Mouse (Mus musculus) thymus, postnatal 36 days (tissue): ENCODE measurements around the gene Ciita.

ENCODE experiments used
- DNase-seq, 2 experiments: peaks; one replicate each; pipeline ENCODE4 v3.0.0; 2022; ENCODE audit warnings: mixed read lengths in 2 of 2

Gene Ciita

DNA sequence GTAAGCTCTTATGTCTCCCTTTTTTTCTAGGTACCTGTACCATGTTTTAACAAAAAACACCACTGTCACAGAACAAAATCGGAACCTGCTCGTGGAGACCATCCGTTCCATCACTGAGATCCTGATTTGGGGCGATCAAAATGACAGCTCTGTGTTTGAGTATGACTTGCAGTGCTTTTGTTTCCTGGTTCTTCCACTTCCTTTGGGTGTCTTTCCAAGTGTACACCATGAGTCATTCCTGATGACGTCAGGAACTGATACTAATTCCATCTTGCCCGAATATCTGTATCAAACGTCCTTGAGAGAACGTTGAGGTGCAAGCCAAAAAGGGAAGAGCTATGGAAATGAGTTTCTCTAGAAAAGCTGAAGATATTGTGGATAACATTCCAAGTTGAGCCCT lies 80.1 kb downstream of the Ciita start:
- no peak for DNase-seq

GRCm38 (mm10) chr16:10565278-10565885 lies 85.5 kb downstream of the Ciita start:
- peak; percentile 72 to 74 for DNase-seq

DNA sequence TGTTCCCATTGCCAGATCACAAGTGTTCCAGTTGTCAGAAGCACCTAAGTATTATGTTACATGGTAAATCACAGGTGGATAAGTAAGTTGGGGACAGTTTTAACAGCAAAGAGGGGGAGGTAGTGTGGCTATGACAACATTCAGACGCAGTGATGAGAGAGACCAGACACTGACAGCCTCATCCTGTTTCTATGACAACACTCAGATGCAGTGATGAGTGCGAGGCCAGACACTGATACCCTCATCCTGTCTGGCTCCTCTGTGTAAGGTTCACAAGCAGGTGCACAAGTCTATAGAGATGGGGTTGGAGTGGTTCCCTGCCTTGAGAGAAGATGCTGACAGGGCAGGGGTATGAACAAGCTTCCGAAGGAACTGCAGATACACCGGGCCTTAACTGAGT lies 87.3 kb downstream of the Ciita start:
- DNase-seq, result no peak

GRCm38 (mm10) chr16:10569809-10570395 lies 90.0 kb downstream of the Ciita start:
- DNase-seq, result no peak

GRCm38 (mm10) chr16:10570708-10571107 lies 90.8 kb downstream of the Ciita start:
- DNase-seq, result peak; percentile 69 to 72

- DNase-seq, result no peak
Measured at GRCm38 (mm10) chr16:10571820-10572219, 92.0 kb downstream of the Ciita start.

- DNase-seq, result no peak
Measured at GRCm38 (mm10) chr16:10574936-10575335, 95.1 kb downstream of the Ciita start.

- no peak for DNase-seq
Measured at GRCm38 (mm10) chr16:10575915-10576314, 96.1 kb downstream of the Ciita start.

GRCm38 (mm10) chr16:10577548-10577947 lies 97.7 kb downstream of the Ciita start:
- no peak for DNase-seq
